Mouse (Mus musculus): Measurements from ENCODE around the gene Creld2. TPM values are rescaled to one million over a fixed set of nuclear protein-coding genes. Genes with fewer than 3 reads are reported as not detected.
"Not testable (repeated sequence)": the region's sequence is repeated elsewhere in the genome, so short reads cannot be mapped to it uniquely, and the experiment has no call there.

Creld2 gene
- 70.6 and 74.7 TPM in 2 replicates for polyA plus RNA-seq (2016; fragmentation: Nextera tagmentation; extraction: Ambion mirVana)

- peak within 1 kb of the TSS; percentile 64 for H3K27ac ChIP-seq
Measured at GRCm38 (mm10) chr15:88819026-88819905, at the start of gene Creld2, which contains the start of gene Alg12. Creld2 (plus strand) TSS chr15:88819646. Alg12 (minus strand) TSS chr15:88819318.

GRCm38 (mm10) chr15:88774630-88775029 lies 44.8 kb upstream of the Creld2 start:
- WGBS = 88% methylated on average over 5 of the region's 5 CpGs
- not testable (repeated sequence) for H3K27me3 ChIP-seq; H3K9me3 ChIP-seq; ATAC-seq (ENCODE audit: insufficient number of reproducible peaks, insufficient read depth, low FRiP score, low TSS enrichment, low read depth); H3K27ac ChIP-seq; H3K4me1 ChIP-seq (replicated peaks); H3K4me3 ChIP-seq (replicated peaks); H3K4me2 ChIP-seq; H3K9ac ChIP-seq (replicated peaks)
- H3K36me3 ChIP-seq = peaks cover 65% of the 10 kb centered on the region

More at GRCm38 (mm10) chr15:88819026-88819905, at the start of gene Creld2, which contains the start of gene Alg12:
- under 1% methylated on average over 86 of the region's 88 CpGs for WGBS
- Histone ChIP-seq H3K27me3 (no peaks in the 10 kb centered on the region), H3K36me3 (peaks cover 51% of the 10 kb centered on the region), H3K4me2 (peak within 1 kb of the TSS; percentile 90), H3K9me3 (no peaks in the 10 kb centered on the region), H3K4me1 (replicated peaks) (peaks cover 19% of the 10 kb centered on the region), H3K4me3 (replicated peaks) (peak within 1 kb of the TSS; percentile 89), H3K9ac (replicated peaks) (peak within 1 kb of the TSS; percentile 84)
- ATAC-seq (ENCODE audit: insufficient number of reproducible peaks, insufficient read depth, low FRiP score, low TSS enrichment, low read depth) = peak; percentile 99

- Histone ChIP-seq H3K27me3 (no peaks in the 10 kb centered on the region), H3K4me3 (replicated peaks) (no peak overlapping the region), H3K36me3 (peaks cover 3% of the 10 kb centered on the region; the same call in 1 of the 2 replicates), H3K4me2 (no peak overlapping the region), H3K4me1 (replicated peaks) (no peaks in the 10 kb centered on the region), H3K9ac (replicated peaks) (no peak overlapping the region), H3K9me3 (peaks cover 5% of the 10 kb centered on the region; the same call in 1 of the 2 replicates), H3K27ac (no peak overlapping the region)
- ATAC-seq (ENCODE audit: insufficient number of reproducible peaks, insufficient read depth, low FRiP score, low TSS enrichment, low read depth) = no peak
- WGBS = 83% methylated on average over 4 of the region's 4 CpGs
Measured at GRCm38 (mm10) chr15:88792140-88792850, 27.2 kb upstream of the Creld2 start.

- H3K36me3 ChIP-seq; H3K9ac ChIP-seq (replicated peaks); H3K27me3 ChIP-seq; H3K4me3 ChIP-seq (replicated peaks); H3K27ac ChIP-seq; H3K9me3 ChIP-seq; H3K4me2 ChIP-seq; ATAC-seq (ENCODE audit: insufficient number of reproducible peaks, insufficient read depth, low FRiP score, low TSS enrichment, low read depth); H3K4me1 ChIP-seq (replicated peaks): not testable (repeated sequence)
- 89% methylated on average over 5 of the region's 5 CpGs for WGBS
Measured at GRCm38 (mm10) chr15:88794729-88795128, 24.7 kb upstream of the Creld2 start.

GRCm38 (mm10) chr15:88799950-88800371 lies 19.5 kb upstream of the Creld2 start:
- H3K4me3 ChIP-seq (replicated peaks) = no peak overlapping the region
- H3K27me3 ChIP-seq = no peaks in the 10 kb centered on the region
- WGBS = 80% methylated on average over 11 of the region's 11 CpGs
- no peak overlapping the region for H3K4me2 ChIP-seq
- H3K9ac ChIP-seq (replicated peaks) = no peak overlapping the region
- H3K27ac ChIP-seq = no peak overlapping the region
- H3K4me1 ChIP-seq (replicated peaks) = no peaks in the 10 kb centered on the region
- H3K36me3 ChIP-seq = peaks cover 15% of the 10 kb centered on the region
- no peaks in the 10 kb centered on the region for H3K9me3 ChIP-seq
- ATAC-seq (ENCODE audit: insufficient number of reproducible peaks, insufficient read depth, low FRiP score, low TSS enrichment, low read depth) = no peak

GRCm38 (mm10) chr15:88800921-88801354 lies 18.5 kb upstream of the Creld2 start:
- no peak for ATAC-seq (ENCODE audit: insufficient number of reproducible peaks, insufficient read depth, low FRiP score, low TSS enrichment, low read depth)
- H3K27ac ChIP-seq = no peak overlapping the region
- H3K36me3 ChIP-seq = peaks cover 25% of the 10 kb centered on the region
- H3K4me3 ChIP-seq (replicated peaks) = no peak overlapping the region
- no peaks in the 10 kb centered on the region for H3K4me1 ChIP-seq (replicated peaks)
- H3K27me3 ChIP-seq = no peaks in the 10 kb centered on the region
- WGBS = 85% methylated on average over 6 of the region's 6 CpGs
- H3K9ac ChIP-seq (replicated peaks) = no peak overlapping the region
- no peaks in the 10 kb centered on the region for H3K9me3 ChIP-seq
- no peak overlapping the region for H3K4me2 ChIP-seq

GRCm38 (mm10) chr15:88801903-88802302 lies 17.5 kb upstream of the Creld2 start:
- Histone ChIP-seq H3K4me3 (replicated peaks) (no peak overlapping the region), H3K4me1 (replicated peaks) (no peaks in the 10 kb centered on the region), H3K9ac (replicated peaks) (no peak overlapping the region), H3K27me3 (no peaks in the 10 kb centered on the region), H3K27ac (no peak overlapping the region), H3K4me2 (no peak overlapping the region), H3K36me3 (peaks cover 34% of the 10 kb centered on the region), H3K9me3 (no peaks in the 10 kb centered on the region)
- WGBS = 92% methylated on average over 3 of the region's 3 CpGs
- no peak for ATAC-seq (ENCODE audit: insufficient number of reproducible peaks, insufficient read depth, low FRiP score, low TSS enrichment, low read depth)

- peaks cover 38% of the 10 kb centered on the region for H3K36me3 ChIP-seq
- H3K9me3 ChIP-seq = no peaks in the 10 kb centered on the region
- no peak for ATAC-seq (ENCODE audit: insufficient number of reproducible peaks, insufficient read depth, low FRiP score, low TSS enrichment, low read depth)
- H3K27ac ChIP-seq = no peak overlapping the region
- WGBS = 86% methylated on average over 6 of the region's 6 CpGs
- H3K4me3 ChIP-seq (replicated peaks) = no peak overlapping the region
- H3K27me3 ChIP-seq = no peaks in the 10 kb centered on the region
- H3K4me1 ChIP-seq (replicated peaks) = no peaks in the 10 kb centered on the region
- no peak overlapping the region for H3K9ac ChIP-seq (replicated peaks)
- H3K4me2 ChIP-seq = no peak overlapping the region
Measured at GRCm38 (mm10) chr15:88802348-88802747, 17.1 kb upstream of the Creld2 start.

- Histone ChIP-seq H3K36me3 (peaks cover 88% of the 10 kb centered on the region), H3K9ac (replicated peaks) (no peak overlapping the region), H3K27me3 (no peaks in the 10 kb centered on the region), H3K9me3 (no peaks in the 10 kb centered on the region), H3K27ac (no peak overlapping the region), H3K4me2 (no peak overlapping the region), H3K4me3 (replicated peaks) (no peak overlapping the region), H3K4me1 (replicated peaks) (no peaks in the 10 kb centered on the region)
- no peak for ATAC-seq (ENCODE audit: insufficient number of reproducible peaks, insufficient read depth, low FRiP score, low TSS enrichment, low read depth)
- 87% methylated on average over 8 of the region's 8 CpGs for WGBS
Measured at GRCm38 (mm10) chr15:88808121-88808520, 11.3 kb upstream of the Creld2 start.

GRCm38 (mm10) chr15:88810369-88810768 lies 9.1 kb upstream of the Creld2 start:
- H3K4me3 ChIP-seq (replicated peaks) = no peak overlapping the region
- no peak overlapping the region for H3K27ac ChIP-seq
- no peak overlapping the region for H3K4me2 ChIP-seq
- peaks cover 91% of the 10 kb centered on the region for H3K36me3 ChIP-seq
- no peak for ATAC-seq (ENCODE audit: insufficient number of reproducible peaks, insufficient read depth, low FRiP score, low TSS enrichment, low read depth)
- H3K9ac ChIP-seq (replicated peaks) = no peak overlapping the region
- no peaks in the 10 kb centered on the region for H3K9me3 ChIP-seq
- 87% methylated on average over 2 of the region's 2 CpGs for WGBS
- no peaks in the 10 kb centered on the region for H3K27me3 ChIP-seq
- no peaks in the 10 kb centered on the region for H3K4me1 ChIP-seq (replicated peaks)

GRCm38 (mm10) chr15:88813262-88813661 lies 6.2 kb upstream of the Creld2 start:
- Histone ChIP-seq H3K9ac (replicated peaks) (no peak overlapping the region), H3K4me2 (no peak overlapping the region), H3K27ac (no peak overlapping the region), H3K4me1 (replicated peaks) (peaks cover 2% of the 10 kb centered on the region; the same call in 1 of the 2 replicates), H3K36me3 (peaks cover 76% of the 10 kb centered on the region), H3K9me3 (no peaks in the 10 kb centered on the region), H3K27me3 (no peaks in the 10 kb centered on the region), H3K4me3 (replicated peaks) (no peak overlapping the region)
- 86% methylated on average over 3 of the region's 3 CpGs for WGBS
- ATAC-seq (ENCODE audit: insufficient number of reproducible peaks, insufficient read depth, low FRiP score, low TSS enrichment, low read depth) = no peak
